Mouse (Mus musculus) MN1 (cell line): ENCODE results near the gene Kctd17.
A peak's percentile ranks its signal among the peaks of the same experiment; 100 is the strongest.

Experiments
- DNase-seq: peaks from one replicate; pipeline ENCODE4 v3.0.0-alpha.2; 2016; ENCODE audit warnings: low spot score

The Kctd17 gene

DNA sequence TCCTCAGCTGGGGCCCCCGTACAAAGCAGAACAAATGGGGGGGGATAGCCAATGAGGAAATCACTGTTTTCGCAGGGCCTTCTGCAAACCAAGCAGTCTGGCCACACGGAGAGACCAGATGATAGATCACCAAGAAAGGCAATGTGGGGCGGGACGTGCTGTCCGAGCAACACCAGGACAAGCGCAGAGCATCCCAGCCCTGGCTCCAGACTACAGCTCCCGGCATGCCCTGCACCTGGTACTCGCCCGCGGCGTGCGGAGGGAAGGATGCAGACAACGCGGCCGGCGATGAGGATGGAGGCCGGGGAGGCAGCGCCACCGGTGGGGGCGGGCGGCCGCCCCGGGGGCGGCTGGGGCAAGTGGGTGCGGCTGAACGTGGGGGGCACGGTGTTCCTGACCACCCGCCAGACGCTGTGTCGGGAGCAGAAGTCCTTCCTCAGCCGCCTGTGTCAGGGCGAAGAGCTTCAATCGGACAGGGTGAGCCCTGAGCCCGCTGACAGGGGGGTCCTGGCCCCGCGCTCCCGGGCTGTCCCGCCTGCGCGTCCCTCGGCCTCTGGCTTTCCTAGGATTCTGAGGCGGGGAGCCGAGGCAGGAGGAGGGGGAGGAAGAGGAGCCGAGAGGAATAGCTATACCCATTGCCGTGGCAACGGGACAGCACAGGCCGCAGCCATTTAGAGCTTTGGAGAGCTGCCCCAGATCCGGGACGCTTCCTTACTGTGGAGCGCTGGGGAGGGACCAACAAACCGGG lies at the start of gene Kctd17:
Kctd17 (plus strand) TSS at position 174 of the 748 bp plus-strand sequence.
- peak; percentile 94 for DNase-seq

DNA sequence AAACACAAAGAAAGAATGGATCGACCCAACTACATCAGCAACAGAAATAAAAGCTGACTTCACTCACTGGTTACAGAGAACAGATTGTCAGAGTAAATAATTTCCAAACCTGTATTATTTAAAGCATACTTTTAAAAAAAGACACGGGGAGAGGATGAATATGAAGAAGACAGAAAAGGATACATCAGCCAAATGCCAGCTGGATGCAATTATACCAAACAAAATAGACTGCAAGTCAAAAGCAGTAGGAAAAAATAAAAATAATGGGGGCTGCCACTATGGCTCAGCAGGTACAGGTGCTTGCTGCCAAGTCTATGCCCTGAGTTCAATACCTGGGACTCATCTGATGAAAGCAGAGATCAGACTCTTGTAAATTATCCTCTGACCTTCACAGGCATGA lies 48.2 kb upstream of the Kctd17 start:
- no peak for DNase-seq

DNA sequence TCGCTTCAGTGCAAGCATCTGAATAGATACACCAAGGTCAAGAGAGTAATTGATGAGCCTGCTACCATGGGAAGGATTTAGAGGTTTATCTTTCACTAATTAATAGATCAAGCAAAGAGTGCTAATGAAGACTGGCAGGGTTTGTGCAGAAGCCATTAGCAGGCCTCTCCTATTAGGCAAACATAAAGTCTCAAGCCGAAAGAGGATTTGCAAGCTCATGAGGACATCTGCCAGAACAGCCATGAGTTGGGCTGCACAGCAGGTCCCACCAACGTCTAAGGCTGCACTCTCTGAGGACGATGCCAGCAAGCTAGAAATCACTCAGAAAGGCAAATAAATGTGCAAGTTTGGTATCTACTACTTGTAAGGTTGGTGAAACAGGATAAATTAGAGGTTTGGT lies 47.6 kb upstream of the Kctd17 start:
- DNase-seq: no peak

DNA sequence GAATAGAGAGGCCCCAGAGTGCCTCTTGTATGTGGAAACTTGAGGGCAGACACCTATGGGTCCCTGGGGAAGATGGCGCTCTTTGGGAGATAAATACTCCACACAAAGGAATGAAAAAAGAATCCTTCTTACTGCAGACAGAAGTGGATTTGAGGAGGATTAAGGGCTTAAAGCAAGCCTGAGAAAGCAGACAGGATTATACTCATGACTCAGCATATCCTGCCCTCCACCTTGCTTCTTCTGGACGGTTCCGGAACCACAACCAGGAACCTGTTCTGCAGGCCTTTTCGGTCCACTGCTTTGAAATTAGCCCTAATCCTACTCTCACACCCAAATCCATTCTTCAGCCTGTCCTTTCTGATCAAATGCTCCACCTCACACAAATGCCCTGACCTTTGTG lies 46.2 kb upstream of the Kctd17 start:
- DNase-seq: no peak

DNA sequence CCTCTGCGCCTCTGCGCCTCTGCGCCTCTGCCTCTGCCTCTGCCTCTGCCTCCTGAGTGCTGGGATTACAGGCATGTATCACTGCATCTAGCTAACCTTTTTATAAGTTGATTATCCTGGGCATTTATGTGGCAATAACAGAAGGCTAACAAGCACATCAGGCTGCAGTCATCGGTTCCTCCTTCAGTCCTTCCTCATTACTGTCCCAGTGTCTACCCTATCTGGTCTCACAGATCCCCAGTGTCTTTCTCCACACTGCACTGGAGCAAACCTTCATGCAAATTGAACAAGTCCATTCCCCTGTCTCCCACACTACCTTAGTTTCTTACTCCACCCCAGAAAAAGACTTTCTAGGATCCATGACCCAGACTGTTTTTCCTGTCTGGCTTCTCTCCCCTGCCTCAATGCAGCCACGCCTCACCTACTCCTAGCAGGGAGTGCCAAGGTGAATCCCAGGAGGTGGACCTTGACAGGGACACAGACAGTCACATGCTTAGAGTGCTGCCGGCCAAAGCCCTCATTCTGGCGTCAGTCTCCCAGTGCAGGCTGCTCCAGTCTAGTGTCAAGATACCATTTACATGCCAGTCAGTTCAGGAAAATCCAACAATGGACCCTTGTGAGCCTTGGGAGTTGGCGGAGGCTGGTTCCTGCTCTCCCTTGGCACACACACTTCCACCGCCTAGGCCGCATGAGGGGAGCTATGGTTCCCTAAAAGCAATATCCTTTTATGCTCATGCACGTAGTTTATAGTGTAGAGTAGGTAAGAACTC lies 44.7 kb upstream of the Kctd17 start:
- DNase-seq: no peak

DNA sequence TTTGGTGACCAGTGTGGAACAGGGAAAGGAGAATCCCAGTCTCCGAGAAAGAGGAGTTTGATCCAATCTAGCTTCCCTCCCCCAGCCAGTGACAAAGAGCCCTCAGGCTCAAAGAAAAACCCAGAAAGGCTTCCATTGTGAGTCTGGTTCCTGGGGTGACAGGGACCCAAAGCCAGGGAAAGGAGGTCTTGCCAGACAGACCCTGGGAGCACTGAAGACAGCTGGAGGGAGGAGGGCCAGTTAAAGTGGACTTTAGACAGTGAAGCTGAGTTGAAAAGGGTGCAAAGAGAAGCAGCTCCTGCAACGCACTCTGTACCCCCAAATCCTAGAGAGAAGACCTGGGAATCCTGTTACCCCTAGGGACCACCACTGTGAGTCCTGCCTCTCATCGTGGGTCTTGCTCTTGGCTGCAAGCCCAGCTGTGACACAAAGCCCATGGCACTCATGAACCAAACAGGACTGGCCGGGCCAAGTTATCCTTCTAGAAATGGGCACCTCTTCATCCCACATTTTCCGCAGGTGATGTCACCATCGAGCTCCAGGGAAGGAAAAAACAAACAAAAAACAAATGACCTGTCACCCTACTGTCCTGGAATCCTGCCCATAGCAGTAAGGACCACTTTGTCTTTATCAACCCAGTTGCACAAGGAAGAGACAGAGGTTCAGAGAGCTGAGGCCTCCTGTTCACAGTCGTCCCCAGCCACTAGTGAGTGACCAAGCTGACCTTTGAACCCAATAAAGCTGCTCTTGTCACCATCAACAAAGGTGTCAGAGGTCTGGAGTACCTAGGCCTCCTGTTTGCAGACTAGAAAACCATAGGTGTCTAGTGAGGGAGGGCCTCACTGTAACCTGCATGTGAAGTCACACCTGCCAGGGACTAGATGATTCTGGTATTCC lies 43.9 kb upstream of the Kctd17 start:
- no peak for DNase-seq

DNA sequence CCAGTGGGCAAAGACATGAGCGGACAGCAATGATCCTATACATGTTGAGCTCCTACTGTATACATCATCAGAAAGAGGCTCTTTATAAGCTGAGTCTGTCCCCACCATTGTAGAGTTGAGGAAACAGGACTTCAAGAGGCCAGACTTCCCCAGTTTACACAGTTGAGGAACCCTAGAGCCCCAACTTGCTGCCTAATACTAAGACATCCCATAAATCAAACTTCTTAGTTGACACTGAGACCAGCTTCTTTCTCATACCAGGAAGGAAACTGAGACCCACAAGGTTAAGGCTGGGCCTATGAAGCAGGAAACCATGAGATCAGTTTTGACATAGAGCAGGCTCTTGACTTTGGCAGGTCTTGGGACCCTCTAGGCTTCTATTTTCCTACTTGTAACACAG lies 42.8 kb upstream of the Kctd17 start:
- no peak for DNase-seq

DNA sequence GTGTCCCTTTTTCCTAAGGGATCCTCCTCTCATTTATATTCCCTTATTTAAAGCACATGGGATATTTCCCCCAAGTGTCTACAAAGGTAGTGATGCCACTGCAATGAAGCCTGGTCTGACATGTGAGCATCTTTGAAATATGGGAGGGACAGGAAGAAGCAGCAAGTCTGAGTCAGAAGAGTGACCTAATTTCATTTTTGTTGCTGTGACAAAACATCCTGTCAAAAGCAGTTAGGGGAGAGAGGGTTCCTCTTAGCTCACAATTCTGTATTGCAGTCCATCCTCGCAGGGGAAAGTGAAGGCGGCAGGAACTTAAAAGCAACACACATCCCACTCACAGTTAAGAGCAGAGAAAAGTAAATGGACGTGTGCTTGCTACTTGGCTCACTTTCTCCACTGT lies 37.5 kb upstream of the Kctd17 start:
- DNase-seq: no peak

DNA sequence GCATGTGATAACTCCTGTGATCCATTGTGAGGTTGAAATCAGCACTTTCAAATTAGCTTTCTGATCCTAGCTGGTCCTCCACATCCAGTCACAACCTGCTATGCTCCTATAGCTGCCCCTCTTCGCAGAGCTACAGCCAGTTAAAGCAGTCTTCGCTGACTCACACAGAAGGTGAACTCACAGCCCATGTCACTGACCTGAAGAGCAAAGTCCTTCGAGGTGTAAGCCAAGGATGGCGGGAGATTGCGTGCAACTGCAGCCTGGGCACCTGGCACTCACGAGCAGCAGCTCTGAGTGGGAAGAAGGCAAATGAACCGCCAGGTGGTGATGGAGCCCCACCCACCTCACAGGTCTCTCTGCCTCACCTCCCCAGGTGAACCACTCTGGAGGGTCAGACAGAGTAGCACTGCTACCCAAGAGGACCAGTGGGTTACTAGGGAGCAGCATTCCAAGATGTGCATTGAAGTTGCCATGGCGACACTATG lies 32.8 kb upstream of the Kctd17 start, which contains the start of gene Tex33:
Tex33 (minus strand) TSS at position 435 of the 485 bp plus-strand sequence.
- no peak for DNase-seq

DNA sequence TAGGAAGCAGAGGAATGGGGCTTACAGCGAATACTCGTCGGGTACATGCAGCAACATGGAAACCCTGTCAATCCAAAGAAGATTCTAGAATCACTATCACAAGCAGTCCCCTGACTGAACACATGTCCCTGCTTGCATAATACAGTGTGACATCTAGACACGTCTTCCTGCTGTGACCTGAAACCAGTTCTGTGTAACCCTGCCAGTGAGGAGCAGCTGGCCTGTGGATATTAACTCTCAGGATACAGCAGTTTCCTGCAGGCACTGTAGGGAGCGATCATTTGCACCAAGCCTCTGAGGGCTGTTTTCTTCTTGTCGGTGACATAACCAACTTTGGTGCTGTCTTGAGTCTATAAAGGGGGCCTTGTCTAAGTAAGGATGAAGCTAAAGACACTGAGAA lies 27.0 kb upstream of the Kctd17 start:
- no peak for DNase-seq

DNA sequence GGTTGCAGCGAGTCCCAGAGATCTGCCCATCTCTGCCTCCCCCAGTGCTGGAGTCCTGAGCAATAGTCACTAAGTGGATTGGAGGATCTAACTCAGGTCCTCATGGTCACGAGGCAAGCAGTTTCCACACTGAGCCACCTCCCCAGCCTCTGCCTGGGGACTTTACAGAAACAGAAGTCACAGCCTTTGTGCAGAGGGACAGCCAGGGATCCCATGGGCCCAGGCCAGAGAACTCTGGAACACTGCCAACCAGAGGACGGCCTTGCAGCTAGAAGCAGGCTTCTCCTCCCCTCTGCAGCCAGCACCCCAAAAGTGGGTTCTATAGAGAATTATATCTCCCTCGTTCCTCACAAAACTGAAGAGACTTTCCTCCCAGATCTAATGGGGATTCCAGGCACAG lies 26.4 kb upstream of the Kctd17 start:
- DNase-seq: no peak

DNA sequence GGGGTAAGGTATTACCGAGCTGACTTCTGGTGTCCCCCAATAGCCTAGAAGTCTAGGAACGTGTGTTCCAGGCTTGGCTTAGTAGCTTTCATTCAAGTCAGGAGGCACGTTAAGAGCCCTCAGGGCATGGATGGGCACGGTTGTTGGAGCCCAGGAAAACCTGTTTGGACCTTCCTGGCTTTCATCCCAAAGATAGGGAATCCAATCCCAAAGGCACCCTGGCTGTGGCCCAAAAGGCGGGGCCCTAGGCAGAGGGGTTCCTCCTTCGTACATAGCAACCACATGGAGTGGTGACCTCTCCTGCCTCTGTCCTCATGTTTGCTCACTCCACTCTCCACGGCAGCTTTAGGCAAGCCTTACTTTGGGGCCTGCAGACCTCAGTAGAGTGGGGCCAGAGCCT lies 25.9 kb upstream of the Kctd17 start:
- DNase-seq: no peak

DNA sequence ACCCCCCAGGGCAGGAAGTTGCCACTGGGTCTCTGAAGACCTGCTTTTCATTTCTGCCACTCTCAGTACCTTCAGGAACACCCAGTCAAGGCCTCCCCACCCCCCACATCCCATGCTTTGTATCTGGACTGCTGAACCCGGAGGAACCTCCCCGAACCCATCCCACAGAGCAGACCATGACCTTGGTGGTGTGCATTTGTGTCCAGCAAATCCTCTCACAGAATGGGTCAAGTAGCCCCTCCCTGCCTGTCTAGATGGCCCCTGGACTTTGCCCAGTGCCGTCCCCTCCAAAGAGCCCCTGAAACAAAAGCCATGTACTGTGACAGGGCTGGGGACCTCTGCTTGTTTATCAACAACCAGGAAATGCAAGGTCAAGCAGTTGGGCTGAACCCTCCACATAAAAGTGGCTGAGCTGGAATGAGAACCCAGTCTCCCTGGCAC lies 25.0 kb upstream of the Kctd17 start:
- DNase-seq: no peak

DNA sequence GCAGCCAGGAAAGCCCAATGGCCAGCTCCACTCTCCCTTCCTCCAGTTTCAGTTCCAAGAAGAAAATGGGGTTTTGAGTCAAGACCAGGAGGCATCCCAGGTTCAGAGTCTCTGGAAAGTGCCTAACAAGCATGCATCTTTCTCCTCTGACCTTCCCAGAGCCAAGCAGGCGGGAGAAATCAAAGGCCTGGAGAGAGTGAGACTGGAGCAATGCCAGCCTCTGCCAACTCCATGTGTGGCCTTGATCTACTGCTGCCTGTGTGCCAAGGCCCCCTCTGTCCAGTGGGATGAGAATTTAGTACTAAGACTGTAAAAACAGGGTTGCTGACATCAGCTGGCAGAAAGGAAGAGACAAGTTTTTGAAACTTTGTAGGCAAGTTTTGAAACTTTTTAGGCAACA lies 24.5 kb upstream of the Kctd17 start:
- DNase-seq: no peak

DNA sequence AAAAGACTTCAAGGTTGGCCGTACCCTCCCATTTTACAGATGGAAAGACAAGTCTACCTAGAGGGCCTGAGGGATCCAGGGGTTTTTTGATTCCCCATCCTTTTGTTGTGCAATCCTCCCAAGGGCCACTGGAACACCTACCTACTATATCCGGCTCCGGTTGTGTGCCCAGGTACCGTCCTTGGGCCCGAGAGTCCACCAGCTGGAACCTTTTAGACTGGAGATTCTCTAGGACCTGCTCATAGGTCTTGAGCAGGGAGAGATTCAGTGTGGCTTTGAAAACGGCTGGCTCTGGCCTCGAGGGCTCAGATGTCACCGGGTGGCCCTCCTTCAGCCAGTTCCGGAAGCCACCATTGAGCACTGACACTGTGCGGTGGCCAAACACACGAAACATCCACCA lies 23.3 kb upstream of the Kctd17 start:
- DNase-seq: no peak

DNA sequence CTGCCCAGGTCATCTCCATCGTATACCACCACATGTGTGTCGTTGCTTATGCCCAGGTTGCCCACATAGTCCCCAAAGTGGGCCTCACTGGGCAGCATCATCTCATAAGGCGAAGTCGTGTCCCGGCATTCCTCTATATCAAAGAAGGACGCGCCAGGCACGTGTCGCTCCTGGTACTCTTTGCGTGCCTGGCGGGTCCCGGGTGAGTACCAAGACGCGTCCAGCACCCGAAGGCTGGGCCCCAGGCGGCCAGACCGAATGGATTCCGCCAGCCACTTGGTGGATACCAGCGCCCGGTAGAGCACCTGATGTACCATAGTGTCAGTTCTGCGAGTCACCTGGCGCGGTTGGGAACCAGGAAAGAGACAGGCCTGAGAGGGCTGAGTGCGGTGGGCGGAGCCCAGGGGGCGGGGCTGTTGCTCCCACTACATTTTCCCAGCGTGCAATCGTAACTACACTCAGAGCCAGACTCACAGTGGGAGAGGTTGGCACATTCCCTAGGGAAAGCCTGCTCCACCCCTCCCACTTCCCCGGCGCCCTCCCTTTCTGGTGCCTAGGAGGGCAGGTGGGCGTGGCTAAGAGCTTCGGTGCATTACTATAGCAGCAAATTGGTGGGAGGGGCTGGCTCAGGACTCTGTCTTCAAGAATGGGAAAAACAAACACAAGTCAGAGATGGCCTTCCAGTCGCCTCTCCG lies 22.7 kb upstream of the Kctd17 start, which contains the start of gene Tst:
Tst (minus strand) TSS at position 391 of the 695 bp plus-strand sequence.
- peak; percentile 95 for DNase-seq

DNA sequence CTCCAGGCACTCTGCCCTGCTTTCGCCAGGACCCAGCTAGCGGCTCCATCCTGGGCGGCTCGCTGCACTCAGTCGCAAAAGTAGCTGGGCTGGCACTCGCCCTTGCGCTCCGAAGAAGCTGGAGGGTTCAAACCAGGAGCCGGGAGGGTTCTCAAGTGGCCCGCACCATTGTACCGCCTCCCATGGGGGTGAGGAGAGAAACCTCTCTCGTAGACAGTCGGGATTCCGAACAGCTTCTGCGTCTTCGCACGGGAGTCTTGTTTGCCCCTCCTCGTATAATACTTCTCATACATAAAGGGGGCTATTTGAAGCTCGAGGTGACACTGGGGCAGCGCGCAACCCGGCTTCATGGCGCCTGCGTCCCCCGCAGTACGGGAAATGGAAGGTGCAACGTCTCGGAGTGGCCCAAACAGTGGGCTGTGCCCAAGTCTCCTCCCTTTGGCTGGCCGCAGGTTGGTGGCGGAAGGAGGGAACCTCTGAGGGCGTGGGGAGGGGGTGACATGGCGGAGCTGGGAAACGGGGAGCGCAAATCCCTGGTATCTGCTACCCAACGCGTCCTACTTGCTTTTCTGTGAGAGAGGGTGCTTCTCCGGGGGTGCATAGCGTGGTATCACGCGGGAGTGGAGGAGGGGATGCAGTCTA lies 21.9 kb upstream of the Kctd17 start, which contains the start of gene Mpst:
Mpst (plus strand) TSS at position 124 of the 642 bp plus-strand sequence.
- peak; percentile 94 for DNase-seq

DNA sequence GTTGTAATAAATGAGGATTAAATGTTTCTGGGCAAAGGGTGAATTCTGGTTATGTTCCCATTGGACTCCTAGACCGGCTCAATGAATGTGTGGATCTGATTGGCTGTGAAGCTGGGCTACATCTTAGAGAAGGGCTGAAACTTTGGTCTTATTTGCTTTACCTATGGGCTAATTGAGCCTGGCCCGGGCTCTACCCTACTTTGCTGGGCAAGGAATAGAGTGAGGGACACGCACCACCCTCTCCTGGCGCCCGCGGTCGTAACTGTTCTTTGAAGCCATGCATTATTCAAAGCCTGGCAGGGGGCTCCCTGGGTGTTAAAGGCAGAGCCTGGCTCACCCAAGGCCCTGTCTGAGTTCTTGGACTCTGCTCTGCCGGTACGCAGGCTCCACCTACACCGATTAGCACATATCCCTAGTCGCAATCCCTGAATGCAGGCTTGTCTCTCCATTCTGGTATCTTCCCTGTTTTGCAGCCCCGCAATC lies 18.8 kb upstream of the Kctd17 start:
- no peak for DNase-seq

DNA sequence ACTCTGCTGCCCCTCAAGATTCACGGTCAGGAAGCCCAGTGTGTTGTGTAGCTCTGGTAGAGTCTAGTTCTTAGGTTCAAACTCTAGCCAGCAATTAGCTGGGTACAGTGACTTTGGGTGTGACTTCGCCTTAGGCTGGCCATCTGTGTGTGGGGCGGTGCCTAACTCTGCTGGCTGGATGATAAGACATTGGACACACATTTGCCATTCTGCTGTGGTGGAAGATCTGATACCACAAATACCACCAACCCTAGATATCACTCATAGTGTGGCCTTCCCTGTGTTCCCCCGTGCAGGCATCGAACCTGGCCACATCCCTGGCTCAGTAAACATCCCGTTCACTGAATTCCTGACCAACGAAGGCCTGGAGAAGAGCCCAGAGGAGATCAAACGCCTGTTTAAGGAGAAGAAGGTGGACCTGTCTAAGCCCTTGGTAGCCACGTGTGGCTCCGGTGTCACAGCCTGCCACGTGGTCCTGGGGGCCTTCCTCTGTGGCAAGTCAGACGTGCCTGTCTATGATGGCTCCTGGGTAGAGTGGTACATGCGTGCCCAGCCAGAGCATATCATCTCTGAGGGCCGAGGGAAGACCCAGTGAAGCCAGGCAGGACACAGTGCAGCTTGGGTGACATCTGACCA lies 15.2 kb upstream of the Kctd17 start:
- DNase-seq: no peak

DNA sequence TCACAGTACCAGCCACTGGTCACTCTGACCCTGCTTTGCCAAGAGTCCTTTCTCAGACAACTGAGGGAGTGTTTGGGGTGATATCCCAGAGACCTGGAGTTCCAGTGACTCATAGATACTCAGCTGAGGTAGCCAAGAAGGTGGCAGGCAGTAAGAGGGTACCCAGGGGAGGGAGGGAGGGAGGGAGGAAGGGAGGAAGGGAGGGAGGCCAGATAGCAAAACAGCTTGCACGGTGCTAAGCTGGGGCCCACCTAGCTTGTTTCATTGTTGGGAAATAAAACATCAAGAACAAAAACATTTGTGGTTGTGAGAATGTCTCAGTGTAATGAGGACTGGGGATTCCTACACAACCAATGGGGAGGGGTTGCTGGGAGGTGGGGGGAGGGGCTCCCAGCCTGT lies 14.6 kb upstream of the Kctd17 start:
- no peak for DNase-seq
